Mouse (Mus musculus) MEL-GATA-1-ER (cell line): ENCODE results near the gene Rbm4b.

ENCODE experiments used
- DNase-seq: peaks from one replicate; pipeline ENCODE4 v3.0.0-alpha.2; 2012; ENCODE audit warnings: low read depth; ENCODE audit errors: extremely low read depth

Rbm4b gene

DNA sequence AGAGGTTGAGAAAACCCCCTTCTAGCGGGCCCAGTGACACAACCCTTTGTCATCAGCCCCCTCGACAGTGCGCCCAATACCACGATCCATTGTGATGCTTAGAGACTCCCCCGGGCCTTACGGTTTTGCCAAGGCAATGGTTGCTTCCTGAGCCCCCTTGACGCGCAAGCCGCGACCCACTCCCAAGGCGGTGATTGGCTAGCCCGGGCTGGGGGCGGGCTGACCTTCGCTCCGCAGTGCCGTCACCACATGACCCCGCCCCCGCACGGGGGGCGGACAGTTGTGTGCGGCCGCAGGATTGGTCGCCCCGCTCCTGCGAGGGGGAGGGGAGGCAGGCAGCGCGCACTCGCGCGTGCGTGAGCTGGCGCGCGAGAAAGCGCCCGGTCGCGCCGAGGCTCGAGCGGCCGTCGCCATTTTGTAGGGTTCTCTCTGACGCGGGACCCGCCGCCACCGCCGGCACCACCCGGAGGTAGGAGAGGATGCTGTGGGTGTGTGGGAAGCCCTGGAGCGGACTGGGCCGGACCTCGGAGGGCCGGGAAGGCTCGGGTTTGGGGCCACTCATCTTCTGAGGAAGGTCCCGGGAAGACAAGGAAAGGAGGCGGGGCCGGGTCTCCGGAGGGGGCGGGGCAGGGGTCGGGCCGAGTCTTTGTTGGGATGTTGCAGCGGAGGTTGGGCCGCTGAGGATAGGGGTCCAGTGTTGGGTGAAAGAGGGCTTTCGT lies at the start of gene Rbm4b:
TSS of gene Rbm4b (plus strand) at position 305 of the 719 bp plus-strand sequence.
- peak; percentile 69 for DNase-seq

DNA sequence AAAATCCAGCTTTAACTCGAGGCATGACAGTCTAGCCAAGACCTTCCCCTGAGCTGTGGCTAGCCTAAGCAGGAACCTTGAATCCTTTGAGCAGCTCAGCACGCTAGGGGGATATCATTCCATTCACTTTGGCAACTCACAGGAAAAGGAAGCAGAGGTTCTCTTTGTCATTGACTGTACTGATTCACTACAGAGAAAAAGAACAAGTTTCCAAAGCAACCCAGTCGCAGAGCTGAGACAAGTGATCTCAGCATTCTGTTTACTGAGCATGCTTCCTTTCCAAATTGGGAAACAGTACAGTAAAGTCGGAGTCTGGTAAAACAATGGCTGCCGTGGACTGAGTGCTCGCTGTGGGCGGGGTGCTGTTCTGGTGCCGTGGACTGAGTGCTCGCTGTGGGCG lies 47.5 kb upstream of the Rbm4b start:
- DNase-seq: no peak

DNA sequence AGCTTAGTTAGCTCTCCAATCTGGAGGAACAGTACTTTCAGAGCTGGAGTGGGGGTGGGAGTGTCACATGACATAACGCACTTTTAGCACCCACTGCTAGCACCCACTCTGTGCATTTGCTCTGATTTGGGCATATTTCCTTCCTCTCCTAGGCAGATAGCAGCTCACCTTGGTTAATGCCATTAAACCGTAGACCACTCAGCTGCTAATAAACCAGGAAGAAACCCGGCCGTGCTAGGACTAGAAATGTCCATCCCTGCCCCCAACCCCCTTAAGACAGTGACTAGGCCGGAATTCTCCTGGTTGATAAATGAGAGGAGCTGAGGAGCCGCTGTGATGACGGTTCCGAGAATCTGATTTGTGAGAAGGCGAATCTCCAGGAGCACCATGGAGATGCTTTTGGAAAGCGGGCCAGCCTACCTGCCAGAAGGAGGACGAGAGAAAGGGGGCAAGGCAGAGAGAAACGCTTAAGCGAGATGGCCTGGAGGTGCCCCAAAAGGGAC lies 45.1 kb upstream of the Rbm4b start, which contains the start of gene Sptbn2:
TSS of gene Sptbn2 (plus strand) at position 70 of the 503 bp plus-strand sequence.
- DNase-seq: no peak

DNA sequence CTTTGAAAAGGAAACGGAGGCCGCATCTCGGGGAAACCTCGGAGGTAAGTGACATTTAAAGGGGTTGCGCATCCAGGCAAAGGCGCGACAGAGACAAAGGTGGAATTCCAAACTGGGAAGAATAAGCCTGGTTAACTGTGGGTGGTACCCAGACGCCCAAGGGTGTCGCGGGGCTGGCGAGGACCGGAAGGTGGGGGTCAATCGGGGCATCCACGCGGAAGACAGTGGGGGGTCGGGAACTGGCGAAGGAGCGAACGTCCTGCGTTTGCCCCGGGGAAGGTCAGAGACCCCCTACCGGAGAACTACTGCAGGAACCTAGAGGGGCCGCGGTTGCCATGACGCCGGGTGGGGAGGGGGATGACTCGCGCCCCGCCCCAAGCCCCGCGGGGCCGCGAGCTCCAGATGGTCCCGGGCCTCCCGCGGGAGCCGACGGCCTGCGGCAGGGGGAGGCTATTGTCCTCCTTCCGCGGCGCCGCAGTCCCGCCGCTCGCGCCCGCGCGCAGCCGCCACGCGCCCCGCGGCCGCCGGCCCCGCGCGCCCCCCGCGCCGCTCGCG lies 44.6 kb upstream of the Rbm4b start:
- DNase-seq: no peak

DNA sequence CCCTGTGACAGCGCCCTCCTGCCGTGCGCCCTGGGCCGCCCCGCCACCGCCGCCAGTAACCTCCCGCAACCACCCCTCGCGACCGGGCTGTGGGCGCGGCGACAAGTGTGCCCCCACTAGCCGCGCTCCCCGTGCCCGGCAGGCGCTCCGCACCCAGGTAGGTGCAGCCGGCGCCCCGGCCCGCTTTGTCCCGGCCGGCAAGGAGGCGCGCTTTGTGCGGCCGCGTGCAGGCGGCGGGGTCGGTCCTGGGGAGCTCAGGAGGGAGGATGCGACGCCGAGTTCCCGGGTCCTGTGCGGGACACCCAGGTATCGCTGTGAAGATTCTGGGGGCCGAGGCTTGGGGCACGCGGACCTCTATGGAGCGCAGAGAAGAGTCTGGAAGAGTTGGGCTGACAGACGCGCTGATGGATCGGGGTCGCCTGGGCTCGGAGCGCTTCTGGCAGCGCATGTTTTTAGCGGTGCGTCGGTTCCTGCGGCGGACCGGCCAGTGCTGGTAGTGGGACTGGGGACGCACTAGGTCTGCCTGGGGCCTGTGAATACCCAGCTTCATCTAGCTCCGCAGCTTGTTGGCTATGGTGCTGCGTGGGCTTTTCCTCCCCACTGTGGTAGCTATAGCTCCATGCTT lies 44.0 kb upstream of the Rbm4b start:
- DNase-seq: no peak

DNA sequence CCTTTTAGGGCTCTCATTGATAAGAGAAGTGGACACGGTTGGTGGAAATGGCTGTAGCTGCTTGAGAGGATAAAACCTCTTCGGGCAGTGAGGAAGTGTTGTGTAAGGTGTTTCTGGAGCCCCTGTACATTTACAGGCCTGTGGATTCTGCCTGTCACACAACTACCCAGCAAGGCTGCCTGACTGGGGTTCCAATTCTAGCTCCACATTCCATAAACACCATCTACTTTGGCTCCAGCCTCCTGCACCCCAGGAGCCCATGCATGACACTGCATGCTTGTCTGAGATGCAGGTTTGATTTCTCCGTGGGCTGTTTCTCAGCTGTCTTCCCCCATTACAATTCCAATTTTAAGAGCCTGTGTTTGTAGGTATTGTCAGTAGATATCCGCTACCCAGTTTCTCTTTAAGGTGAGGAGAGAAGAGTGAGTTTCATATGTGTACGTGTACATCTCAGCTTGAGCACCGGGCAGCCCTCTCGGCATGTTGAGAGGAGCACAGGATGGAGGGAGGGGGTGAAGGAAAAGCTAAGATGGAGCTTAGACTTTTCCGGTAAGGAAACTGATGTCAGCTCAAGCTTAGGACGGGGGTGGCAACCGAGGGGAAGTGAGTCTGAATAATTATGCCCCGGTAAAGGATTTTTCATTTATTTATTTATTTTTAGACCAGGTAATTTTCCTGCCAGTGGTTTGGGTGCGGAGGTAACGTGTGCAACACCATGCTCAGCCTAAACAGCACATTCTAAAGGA lies 43.3 kb upstream of the Rbm4b start:
- DNase-seq: no peak

DNA sequence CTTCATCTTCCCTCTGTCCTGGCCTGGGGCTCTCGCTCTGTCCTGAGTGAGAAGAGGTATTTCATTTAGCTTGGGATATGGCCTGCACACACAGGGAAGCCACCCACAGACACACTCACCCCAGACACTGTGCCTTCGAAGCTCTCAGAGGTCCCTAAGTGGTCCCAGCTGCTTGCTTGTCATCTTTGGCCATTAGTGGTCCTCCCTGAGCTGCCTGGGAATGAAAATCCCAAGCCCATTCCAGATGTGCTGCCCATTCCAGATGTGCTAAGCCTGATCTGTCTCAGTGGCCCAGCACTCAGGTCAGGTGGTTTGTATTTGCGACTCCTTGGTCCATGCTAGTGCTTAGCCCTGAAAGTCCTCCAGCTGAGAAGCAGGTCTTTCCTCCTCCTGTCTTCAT lies 42.4 kb upstream of the Rbm4b start:
- DNase-seq: no peak

DNA sequence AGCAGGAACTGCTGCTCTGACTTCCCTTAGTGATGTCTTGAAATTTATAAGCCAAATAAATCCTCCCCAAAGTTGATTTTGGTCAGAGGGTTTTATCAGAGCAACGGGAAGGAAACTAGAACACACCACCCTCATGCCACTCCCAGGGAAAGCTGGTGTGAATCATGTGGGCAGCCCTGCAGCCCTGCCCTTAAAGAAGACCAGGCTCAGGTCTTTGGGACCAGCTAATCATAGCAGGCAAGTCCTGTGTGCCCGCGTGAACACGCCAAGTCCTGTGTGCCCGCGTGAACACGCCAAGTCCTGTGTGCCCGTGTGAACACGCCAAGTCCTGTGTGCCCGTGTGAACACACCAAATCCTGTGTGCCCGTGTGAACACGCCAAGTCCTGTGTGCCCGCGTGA lies 39.5 kb upstream of the Rbm4b start:
- DNase-seq: no peak

DNA sequence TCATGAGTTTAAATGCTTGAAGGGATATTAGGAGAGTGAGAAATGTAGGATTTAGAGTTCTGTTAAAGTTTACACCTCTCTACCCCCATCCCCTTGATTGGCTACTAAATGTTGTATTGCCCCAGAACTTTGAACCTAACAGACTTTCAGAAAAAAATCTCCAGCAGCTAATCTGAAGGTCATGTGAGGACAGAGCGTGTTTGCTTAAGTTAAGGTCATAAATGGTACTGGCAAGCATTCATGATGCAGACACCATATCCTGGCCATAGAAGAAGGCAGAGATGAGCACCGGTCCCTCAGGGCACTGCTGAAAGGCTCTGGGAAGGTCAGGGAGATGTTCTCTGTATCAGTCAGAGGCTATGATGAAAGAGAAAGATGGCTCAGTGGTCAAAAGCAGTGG lies 39.0 kb upstream of the Rbm4b start:
- DNase-seq: no peak

DNA sequence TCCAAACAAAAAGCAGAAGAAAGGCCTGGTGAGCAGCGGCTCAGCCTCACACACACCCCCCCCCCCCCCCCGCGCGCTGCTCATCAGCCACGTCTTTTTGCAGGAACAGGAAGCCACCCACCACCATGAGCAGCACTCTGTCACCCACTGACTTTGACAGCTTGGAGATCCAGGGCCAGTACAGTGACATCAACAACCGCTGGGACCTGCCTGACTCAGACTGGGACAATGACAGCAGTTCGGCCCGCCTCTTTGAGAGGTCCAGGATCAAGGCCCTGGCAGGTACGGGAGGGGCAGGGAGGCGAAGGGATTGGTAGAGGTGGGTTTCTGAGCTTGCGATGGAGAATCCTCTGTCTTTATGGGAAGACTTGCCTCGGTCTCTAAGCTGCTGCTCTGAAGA lies 37.6 kb upstream of the Rbm4b start:
- DNase-seq: no peak

DNA sequence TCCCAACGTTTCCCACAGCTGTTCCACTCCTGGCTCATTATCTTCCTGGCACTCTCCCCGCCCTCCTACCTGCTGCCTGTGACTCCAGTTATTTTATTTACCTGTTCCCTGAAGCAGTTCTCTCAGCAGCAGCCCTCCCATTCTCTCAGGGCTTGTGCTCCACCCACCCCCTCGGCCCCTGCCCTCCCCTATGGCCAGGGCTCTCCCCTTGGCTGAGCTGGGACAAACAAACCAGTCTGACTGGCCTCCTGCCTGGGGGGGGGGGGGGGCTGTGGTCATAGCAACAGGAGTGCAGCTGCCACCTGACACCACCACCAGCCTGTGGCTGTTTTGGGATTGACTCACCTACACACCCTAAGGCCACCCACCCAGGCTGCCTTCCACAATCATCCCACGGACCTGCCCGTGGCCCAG lies 36.9 kb upstream of the Rbm4b start:
- no peak for DNase-seq

DNA sequence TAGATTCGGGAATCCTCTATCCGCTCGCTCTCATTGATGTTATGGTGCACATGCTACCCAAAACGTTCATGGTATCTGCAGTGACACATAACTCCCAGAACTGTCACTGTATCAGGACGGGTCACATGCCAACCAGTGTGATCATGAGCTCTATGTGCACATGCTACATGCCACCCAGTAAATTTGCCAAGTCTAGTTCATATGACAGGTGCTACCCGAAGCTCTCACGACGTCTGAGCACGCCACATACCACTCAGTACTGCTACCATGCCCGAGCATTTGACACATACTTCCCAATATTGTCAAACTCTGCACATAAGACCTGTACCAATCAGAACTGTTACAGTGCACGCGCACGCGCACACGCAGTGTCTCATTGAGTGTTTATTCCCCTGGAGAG lies 36.2 kb upstream of the Rbm4b start:
- no peak for DNase-seq

DNA sequence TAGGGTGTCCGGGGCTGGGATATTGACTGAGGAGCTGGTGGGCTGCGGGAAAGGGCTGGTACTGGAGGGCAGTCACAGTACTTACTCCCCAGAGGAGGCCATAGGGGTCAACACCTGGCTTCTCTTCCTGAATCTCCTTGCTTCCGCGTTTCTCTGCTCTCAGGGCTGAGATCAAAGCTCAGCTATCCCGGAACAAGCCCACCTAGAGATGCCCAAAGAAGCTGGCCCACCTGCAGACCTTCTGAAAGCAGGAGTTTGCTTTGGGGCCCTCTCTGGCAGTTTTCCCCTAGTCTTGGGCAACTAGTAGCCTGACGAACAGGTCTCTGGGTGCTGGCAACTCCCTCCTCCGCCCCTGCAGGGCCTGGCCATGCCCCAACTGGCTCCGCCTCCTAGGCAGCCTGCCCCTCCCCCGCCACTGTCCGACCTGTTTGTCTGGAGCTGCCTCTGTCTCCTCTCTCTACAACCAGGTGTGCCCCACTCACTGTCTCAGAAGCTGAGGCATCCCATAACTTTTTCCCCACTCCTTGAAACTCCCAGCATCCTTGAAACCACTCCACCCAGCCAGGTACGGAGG lies 35.5 kb upstream of the Rbm4b start:
- DNase-seq: no peak

DNA sequence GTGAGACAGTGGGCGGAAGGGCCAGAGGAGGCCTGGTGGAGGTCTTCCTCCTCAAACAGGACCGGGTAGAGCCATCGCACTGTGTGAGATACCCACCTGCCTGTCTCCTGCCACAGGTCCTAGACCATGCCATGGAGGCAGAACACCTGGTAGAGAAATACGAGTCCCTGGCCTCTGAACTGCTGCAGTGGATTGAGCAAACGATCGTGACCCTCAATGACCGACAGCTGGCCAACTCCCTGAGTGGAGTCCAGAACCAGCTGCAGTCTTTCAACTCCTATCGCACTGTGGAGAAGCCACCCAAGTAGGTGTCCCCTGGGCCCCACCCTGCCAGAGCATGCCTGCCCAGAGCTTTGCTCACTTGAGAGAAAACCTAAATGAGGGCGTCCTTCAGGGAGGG lies 27.1 kb upstream of the Rbm4b start:
- DNase-seq: no peak

DNA sequence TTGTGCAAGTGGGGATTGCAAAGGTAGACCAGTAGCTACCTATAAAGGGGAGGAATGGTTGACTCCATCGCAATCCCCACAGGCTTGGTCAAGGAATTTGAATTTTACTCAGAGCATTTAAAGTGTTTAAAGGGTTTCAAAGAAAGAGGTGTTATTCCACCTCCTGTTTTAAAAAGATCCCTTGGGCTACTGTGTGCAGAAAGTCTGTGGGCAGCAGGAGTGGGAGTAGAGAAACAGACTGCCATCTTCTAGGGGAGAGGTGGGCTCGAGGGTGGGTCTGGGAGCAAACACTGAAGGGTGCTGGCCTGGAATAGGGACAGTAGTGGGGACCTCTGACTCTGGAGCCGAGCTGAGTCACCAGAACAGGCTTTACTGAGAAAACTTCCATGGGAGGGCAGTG lies 23.2 kb upstream of the Rbm4b start:
- DNase-seq: no peak

DNA sequence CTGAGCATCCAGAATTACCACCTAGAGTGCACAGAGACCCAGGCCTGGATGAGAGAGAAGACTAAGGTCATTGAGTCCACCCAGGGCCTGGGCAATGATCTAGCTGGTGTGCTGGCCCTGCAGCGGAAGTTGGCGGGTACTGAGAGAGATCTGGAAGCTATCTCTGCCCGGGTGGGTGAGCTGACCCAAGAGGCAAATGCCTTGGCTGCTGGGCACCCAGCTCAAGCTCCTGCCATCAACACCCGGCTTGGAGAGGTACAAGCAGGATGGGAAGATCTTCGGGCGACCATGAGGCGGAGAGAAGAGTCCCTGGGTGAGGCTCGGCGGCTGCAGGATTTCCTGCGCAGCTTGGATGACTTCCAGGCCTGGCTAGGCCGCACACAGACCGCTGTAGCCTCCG lies 18.4 kb upstream of the Rbm4b start:
- DNase-seq: no peak

DNA sequence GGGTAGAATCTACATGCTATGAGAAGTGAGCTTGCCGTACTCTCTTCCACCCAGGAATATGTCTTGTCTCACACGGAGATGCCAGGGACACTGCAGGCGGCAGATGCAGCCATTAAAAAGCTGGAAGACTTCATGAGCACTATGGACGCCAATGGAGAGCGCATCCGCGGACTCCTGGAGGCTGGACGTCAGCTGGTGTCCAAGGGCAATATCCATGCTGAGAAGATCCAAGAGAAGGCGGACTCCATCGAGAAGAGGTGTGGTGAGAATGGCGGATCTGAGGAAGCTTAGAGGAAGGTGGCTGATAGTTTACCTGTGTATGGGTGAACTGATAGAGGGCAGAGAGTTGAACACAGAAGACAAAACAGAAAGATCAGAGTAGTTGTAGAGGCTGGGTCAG lies 17.2 kb upstream of the Rbm4b start:
- DNase-seq: no peak

DNA sequence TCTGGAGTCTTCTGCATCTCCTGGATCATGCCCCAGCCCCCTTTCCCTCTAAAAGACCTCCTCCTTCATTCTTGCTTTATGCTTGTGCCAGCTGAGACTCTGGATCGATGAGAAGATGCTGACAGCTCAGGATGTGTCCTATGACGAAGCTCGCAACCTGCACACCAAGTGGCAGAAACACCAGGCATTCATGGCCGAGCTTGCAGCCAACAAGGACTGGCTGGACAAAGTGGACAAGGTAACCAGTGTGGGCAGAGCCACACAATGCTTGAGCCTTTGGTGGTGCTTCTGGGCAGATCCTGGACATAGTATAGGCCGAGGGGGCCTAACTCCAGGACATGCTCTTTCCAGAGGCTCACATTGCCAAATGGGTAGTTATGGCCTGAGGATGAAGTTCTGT lies 16.5 kb upstream of the Rbm4b start:
- no peak for DNase-seq

DNA sequence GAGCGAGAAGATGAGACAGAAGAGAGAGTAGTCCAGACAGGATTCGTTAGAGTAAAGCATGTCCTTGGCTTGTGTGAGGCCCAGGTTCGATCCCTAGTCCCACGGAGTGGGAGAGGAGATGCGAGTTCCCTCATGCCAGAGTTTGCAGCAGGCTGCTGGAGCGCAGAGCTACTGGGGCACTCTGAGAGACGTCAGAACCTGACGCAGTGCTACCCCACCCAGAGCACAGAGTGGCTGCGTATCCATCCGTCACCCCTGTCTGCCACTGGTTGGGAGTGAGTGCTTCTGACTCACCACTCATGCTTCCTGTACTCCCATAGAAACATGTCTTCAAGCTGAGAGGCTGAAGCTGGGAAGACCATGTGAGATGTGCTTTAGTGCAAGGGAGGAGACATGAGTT lies 14.8 kb upstream of the Rbm4b start:
- no peak for DNase-seq

DNA sequence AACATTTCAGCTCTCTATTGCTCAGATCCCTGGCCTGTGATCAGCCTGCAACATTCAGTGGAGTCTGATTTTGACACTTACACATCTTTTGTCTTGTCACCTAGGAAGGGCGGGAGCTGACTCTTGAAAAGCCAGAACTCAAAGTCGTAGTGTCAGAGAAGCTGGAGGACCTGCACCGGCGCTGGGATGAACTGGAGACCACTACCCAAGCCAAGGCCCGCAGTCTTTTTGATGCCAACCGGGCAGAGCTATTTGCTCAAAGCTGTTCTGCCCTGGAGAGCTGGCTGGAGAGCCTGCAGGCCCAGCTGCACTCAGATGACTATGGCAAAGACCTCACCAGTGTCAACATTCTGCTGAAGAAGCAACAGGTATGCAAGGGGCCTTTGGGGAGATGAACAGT lies 14.1 kb upstream of the Rbm4b start:
- DNase-seq: no peak

DNA sequence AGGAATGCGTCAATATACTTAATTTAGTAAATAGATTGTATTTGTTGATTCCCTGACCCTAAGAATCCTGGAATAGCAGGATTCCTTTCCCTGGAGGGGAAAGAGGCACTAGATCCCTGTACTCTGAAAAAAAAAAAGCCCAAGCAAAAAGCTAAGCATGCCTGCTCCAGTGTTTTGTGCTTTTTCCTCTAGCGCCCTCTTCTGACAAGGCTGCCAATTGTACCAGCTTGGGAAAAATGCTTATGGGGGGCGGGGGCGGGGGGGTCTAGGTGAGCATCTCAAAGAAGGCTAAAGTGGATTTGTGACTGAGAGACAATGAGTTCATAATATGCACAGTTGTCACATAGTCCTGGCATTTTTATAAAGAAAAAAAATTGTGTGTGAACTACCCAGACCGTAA lies 12.8 kb upstream of the Rbm4b start:
- DNase-seq: no peak

DNA sequence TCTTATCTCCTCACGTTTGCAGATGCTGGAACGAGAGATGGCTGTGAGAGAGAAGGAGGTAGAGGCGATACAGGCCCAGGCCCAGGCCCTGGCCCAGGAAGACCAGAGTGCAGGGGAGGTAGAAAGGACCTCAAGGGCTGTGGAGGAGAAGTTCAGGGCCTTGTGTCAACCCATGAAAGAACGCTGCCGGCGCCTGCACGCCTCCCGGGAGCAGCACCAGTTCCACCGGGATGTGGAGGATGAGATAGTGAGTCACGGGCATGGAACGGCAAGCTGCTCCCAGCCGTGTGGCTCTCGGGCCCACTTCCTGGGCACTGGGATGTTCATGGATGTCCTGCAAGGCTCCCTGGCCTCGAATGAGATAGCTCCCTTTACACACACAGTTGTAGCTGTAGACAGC lies 12.3 kb upstream of the Rbm4b start:
- no peak for DNase-seq
